Mouse (Mus musculus) neural tube, embryonic 11.5 days (tissue): ENCODE measurements around the gene Ldlrad3. TPM values are rescaled to one million over a fixed set of nuclear protein-coding genes. Genes with fewer than 3 reads are reported as not detected.

Experiments
- ATAC-seq: fragments of 200-750 bp; cut with Nextera tagmentation; 2 replicates; pipeline ENCODE4 v1.8.0; 2017; ENCODE audit warnings: moderate number of reproducible peaks, mild to moderate bottlenecking, moderate TSS enrichment, moderate library complexity; ENCODE audit not compliant: insufficient read depth, low FRiP score, low TSS enrichment
- DNase-seq: peaks from one replicate; pipeline ENCODE4 v3.0.0-alpha.2; 2015; ENCODE audit warnings: low spot score
- H3K27ac ChIP-seq: fragments of 300-500 bp; sonication (generic); 2 replicates; pipeline ENCODE4 v1.5.1; 2014; ENCODE audit warnings: low read depth, mild to moderate bottlenecking, low read length
- H3K27me3 ChIP-seq: fragments of 300-500 bp; sonication (generic); 2 replicates; pipeline ENCODE4 v1.6.1; 2014; ENCODE audit warnings: mild to moderate bottlenecking, low read length, mixed read lengths; ENCODE audit not compliant: control insufficient read depth, insufficient read depth
- H3K36me3 ChIP-seq: fragments of 300-500 bp; sonication (generic); 2 replicates; pipeline ENCODE4 v1.6.1; 2014; ENCODE audit warnings: mild to moderate bottlenecking, low read length, moderate library complexity, mixed read lengths; ENCODE audit not compliant: control insufficient read depth, insufficient read depth
- H3K4me1 ChIP-seq: fragments of 300-500 bp; sonication (generic); 2 replicates; pipeline ENCODE4 v1.6.1; 2014; ENCODE audit warnings: low read length, mixed read lengths; ENCODE audit not compliant: control insufficient read depth, insufficient read depth
- H3K4me2 ChIP-seq: fragments of 300-500 bp; sonication (generic); 2 replicates; pipeline ENCODE4 v1.6.1; 2014; ENCODE audit warnings: low read depth, mild to moderate bottlenecking, moderate library complexity
- H3K4me3 ChIP-seq: fragments of 300-500 bp; sonication (generic); 2 replicates; pipeline ENCODE4 v1.5.1; 2014; ENCODE audit warnings: low read depth, low read length
- H3K9ac ChIP-seq: fragments of 300-500 bp; sonication (generic); 2 replicates; pipeline ENCODE4 v1.6.1; 2014; ENCODE audit warnings: mild to moderate bottlenecking, low read length
- H3K9me3 ChIP-seq: fragments of 300-500 bp; sonication (generic); 2 replicates; pipeline ENCODE4 v1.6.1; 2016; ENCODE audit warnings: low read length; ENCODE audit not compliant: control insufficient read depth
- WGBS: fragments of 180-500 bp; shearing (Covaris S2); extraction: QIAGEN DNeasy Blood & Tissue Kit; methylation state at CpG from one replicate; pipeline ENCODE4 v1.1.7; 2014; 5-methylcytosine and 5-hydroxymethylcytosine counted together
- polyA plus RNA-seq: library from polyadenylated mRNA; unstranded; fragments of >200 nt; fragmentation: Nextera tagmentation; extraction: Ambion mirVana; gene quantifications from 2 replicates; pipeline ENCODE4 v1.2.1, GENCODE M21; 2014

Ldlrad3 gene
- polyA plus RNA-seq, 1 experiment from 2014 or later: 64.9 TPM

DNA sequence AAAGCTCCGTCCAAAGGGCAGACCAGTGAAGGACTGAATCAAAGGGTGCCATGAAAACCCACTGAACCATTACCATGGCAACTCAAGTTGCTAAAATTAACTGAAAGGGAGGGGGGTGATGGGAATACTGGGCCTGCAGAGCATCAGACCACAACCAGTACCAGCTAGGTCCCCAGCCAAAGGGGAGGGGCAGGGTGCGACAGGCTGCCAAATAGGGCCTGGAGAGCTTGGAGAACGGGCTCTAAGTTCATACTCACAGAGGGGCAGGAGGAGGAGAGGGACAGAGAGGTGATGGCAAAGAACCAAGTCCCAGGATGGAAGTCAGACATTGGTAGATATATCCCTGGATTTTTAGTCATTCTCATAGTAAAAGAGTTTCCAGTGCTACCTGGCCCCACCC, 222.8 kb downstream of the Ldlrad3 start:
- 83% methylated on average over 3 of the region's 3 CpGs for WGBS
- Histone ChIP-seq H3K27me3 (no peaks in the 10 kb centered on the region), H3K36me3 (no peaks in the 10 kb centered on the region), H3K9ac (no peak overlapping the region), H3K27ac (no peak overlapping the region), H3K4me2 (no peak overlapping the region), H3K9me3 (no peaks in the 10 kb centered on the region), H3K4me1 (peaks cover 17% of the 10 kb centered on the region), H3K4me3 (no peak overlapping the region)
- DNase-seq (no peak), ATAC-seq (no peak)

DNA sequence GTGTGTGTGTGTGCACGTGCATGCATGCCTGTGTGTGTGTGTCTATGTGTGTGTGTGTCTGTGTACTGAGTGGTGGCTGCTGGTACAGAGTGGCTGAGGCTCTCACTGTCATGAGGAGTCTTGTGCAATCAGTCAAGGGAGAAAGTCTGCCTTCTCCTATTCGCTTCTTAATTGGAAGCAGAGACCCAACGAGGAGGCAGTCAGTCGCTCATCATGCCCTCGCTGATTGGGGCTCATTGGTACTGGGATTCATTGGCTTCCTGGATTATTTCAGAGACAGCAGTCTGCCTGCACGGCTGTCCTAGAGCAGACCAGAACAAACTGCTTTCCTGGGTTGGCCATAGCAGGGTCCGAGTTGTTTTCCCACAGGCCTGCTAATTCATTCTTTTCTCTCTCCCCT, 223.8 kb downstream of the Ldlrad3 start:
- 71% methylated on average over 7 of the region's 7 CpGs for WGBS
- Histone ChIP-seq H3K4me2 (no peak overlapping the region), H3K27me3 (no peaks in the 10 kb centered on the region), H3K27ac (no peak overlapping the region), H3K4me3 (no peak overlapping the region), H3K9me3 (no peaks in the 10 kb centered on the region), H3K4me1 (peaks cover 11% of the 10 kb centered on the region), H3K36me3 (no peaks in the 10 kb centered on the region), H3K9ac (no peak overlapping the region)
- ATAC-seq (no peak), DNase-seq (no peak)

DNA sequence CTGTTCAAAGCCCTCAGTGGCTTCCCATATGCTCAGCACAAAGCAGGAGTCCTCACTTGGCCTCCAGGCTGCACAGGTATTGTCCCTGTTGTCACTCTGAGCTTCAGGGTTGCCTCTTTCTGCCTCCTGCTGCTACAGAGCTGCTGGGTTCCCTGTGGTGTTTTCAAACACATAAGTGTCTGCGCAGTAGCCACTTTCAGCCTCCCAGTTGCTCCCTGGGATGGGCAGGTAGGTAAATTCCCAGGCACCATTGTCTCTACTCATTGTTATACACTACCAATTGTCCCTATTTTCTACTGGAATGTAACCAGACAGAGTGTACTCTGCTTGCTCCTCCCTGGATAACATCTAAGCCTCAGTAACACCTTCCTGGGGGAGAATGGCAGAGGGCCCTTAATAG, 224.8 kb downstream of the Ldlrad3 start:
- WGBS: 61% methylated on average over 1 of the region's 1 CpGs
- ATAC-seq (no peak), DNase-seq (no peak)
- Histone ChIP-seq H3K4me1 (peaks cover 12% of the 10 kb centered on the region), H3K9me3 (no peaks in the 10 kb centered on the region), H3K4me2 (no peak overlapping the region), H3K9ac (no peak overlapping the region), H3K36me3 (no peaks in the 10 kb centered on the region), H3K4me3 (no peak overlapping the region), H3K27me3 (no peaks in the 10 kb centered on the region), H3K27ac (no peak overlapping the region)

DNA sequence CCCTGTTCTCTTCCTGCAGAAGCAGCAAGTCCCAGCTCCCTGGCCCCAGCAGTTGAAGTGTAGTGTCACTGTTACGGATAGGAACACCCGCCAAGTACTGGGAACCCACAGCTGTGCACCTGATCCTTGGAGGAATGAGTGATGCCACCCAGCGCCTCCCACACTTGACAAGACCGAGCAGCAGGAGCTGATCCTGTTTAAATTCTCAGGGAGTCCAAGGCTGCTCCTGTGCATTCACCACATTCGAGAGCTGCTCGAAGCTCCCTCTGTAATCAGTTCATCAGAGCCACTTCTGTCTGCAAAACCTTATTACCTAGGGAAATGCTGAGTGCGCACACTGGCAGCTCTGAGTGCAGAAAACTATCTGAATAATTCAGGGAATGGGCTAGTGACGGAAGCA, 225.5 kb downstream of the Ldlrad3 start:
- H3K4me3 ChIP-seq: no peak overlapping the region
- 67% methylated on average over 8 of the region's 8 CpGs for WGBS
- H3K27ac ChIP-seq: no peak overlapping the region; the same call in 1 of the 2 replicates
- no peak overlapping the region for H3K4me2 ChIP-seq
- peaks cover 14% of the 10 kb centered on the region for H3K4me1 ChIP-seq
- H3K9ac ChIP-seq: no peak overlapping the region
- no peaks in the 10 kb centered on the region for H3K27me3 ChIP-seq
- no peaks in the 10 kb centered on the region for H3K36me3 ChIP-seq
- no peak for ATAC-seq
- H3K9me3 ChIP-seq: no peaks in the 10 kb centered on the region
- no peak for DNase-seq

DNA sequence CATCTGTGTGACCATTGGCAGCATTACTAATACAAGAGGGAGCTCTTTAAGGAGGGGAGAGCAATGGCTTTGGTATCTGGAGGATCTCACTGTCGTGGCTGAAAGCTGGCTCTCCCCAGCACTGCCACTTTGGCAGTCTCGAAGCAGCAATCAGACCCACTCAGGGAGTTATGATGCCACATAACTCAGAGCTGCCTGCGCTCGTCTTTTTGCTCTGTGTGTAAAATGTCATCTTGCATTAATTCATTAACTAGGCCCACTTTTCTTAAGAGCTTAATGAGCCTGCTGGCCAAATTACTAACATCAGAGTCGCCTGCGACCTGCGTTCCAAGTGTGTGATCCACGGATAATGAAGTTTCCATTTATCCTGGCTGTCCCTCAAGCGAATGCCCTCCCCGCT, 230.1 kb downstream of the Ldlrad3 start:
- Histone ChIP-seq H3K9me3 (no peaks in the 10 kb centered on the region), H3K36me3 (peaks cover 4% of the 10 kb centered on the region; the same call in 1 of the 2 replicates), H3K27me3 (no peaks in the 10 kb centered on the region), H3K4me2 (no peak overlapping the region), H3K27ac (no peak overlapping the region), H3K4me1 (peaks cover 16% of the 10 kb centered on the region), H3K4me3 (no peak overlapping the region), H3K9ac (no peak overlapping the region)
- 73% methylated on average over 10 of the region's 10 CpGs for WGBS
- no peak for ATAC-seq
- no peak for DNase-seq

DNA sequence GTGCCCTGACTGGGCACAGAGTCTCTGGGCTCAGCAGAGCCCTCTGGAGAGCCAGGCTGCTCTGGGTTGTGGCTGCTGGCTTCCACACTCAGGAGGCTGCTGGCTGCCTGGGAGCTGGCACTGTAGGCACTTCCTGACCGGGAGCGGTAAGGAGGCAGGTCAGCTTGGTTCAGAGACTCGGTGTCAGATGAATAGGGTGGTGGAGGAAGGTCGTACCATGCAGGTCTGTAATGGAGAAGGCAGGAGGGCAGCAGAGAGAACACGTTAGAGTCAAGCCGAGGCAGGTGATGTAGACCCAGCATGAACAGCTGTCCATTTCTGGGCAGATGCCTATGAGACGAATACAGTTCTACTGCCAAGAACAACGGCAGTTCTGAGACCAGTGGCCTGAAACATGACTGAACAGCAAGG, 233.2 kb downstream of the Ldlrad3 start:
- H3K27ac ChIP-seq: no peak overlapping the region
- H3K9ac ChIP-seq: no peak overlapping the region
- 89% methylated on average over 8 of the region's 8 CpGs for WGBS
- DNase-seq (no peak), ATAC-seq (no peak)
- H3K4me3 ChIP-seq: no peak overlapping the region
- no peaks in the 10 kb centered on the region for H3K27me3 ChIP-seq
- peaks cover 14% of the 10 kb centered on the region for H3K4me1 ChIP-seq
- H3K9me3 ChIP-seq: no peaks in the 10 kb centered on the region
- no peak overlapping the region for H3K4me2 ChIP-seq
- peaks cover 4% of the 10 kb centered on the region; the same call in 1 of the 2 replicates for H3K36me3 ChIP-seq

DNA sequence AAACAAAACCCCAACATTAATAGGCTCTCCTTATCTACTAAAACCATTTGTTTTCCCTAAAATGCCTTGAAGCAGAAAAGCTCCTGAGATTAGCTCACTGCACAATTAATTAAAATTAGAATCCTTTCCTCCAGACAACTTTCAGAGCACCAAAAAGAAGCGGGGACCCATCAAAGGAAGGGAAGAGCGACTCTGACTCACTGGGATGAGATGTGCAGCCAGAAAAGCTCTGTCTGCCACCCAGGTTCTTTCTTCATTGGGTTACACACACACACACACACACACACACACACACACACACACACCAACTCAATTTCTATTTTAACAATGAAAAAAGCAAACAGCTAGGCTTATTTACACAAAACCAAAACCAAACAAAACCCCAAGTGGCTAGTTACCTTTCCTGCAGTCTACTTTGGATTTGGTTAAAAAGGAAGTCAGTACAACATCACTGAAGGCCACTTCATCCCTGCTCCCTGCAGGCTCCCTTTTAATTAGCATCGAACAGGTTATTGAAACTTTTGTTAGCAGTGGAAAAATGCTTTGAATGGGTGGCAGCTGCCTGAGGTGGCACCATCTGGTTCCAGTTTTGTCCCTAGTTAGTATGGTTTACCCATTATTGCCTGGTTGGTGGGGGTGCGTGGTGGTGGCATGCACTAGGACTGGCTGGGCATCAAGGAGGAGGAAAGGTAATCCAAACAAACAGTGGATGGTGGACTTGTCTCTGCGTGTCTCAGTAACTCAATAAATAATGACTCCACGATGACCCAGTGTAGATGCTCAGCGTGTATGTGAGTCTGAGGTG, 235.3 kb downstream of the Ldlrad3 start:
- 80% methylated on average over 7 of the region's 7 CpGs for WGBS
- no peaks in the 10 kb centered on the region for H3K27me3 ChIP-seq
- H3K4me2 ChIP-seq: no peak overlapping the region
- no peak overlapping the region for H3K4me3 ChIP-seq
- H3K9me3 ChIP-seq: no peaks in the 10 kb centered on the region
- H3K4me1 ChIP-seq: 0 out of 2 replicates have a peak, but pooled peaks cover 5% of the 10 kb centered on the region
- DNase-seq (no peak), ATAC-seq (no peak)
- no peak overlapping the region for H3K9ac ChIP-seq
- no peak overlapping the region for H3K27ac ChIP-seq
- peaks cover 4% of the 10 kb centered on the region; the same call in 1 of the 2 replicates for H3K36me3 ChIP-seq

DNA sequence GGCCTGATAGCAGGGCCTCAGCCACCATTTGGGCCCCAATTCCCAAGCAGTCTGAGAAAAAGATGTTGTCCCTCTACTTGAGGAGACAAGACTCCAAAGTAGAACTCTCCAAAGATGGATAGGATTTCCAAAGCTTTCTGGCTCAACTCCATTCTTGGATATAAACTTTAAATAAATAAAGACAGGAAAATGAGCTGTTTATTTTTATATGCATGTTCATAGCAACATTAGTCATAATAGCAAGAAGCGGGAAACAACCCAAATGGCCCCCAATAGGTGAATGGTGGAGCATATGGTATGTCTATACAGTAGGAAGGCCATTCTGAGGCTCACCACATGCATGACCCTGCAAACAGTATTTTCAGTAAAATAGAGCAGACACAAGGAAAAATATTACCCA, 251.2 kb downstream of the Ldlrad3 start:
- no peak overlapping the region for H3K27ac ChIP-seq
- H3K9me3 ChIP-seq: no peaks in the 10 kb centered on the region
- no peaks in the 10 kb centered on the region for H3K36me3 ChIP-seq
- H3K9ac ChIP-seq: no peak overlapping the region
- H3K4me1 ChIP-seq: no peaks in the 10 kb centered on the region
- DNase-seq (no peak), ATAC-seq (no peak)
- WGBS: 94% methylated on average over 1 of the region's 1 CpGs
- no peak overlapping the region for H3K4me3 ChIP-seq
- no peak overlapping the region for H3K4me2 ChIP-seq
- no peaks in the 10 kb centered on the region for H3K27me3 ChIP-seq

DNA sequence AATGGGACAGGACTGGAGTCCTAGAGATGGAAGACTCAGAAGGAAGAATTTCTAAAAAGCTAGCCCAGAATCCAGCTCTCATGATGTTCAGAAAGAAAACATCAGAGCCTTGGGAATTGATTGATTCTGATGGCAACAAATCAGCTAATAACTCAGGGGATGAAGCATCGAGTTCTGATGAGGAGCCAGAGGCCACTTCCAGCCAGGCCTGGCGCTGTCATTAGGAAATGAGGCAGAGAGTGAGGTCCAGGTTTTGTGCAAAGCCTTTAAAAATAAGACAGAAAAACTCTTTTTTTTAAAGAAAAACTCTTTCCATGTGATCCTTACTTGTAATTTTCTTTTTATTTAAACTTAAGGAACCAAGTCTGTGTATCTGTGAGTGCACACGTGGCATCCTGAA, 252.9 kb downstream of the Ldlrad3 start:
- Histone ChIP-seq H3K4me2 (no peak overlapping the region), H3K27me3 (no peaks in the 10 kb centered on the region), H3K9me3 (no peaks in the 10 kb centered on the region), H3K4me1 (no peaks in the 10 kb centered on the region), H3K4me3 (no peak overlapping the region), H3K36me3 (no peaks in the 10 kb centered on the region), H3K27ac (no peak overlapping the region), H3K9ac (no peak overlapping the region)
- ATAC-seq (no peak), DNase-seq (no peak)
- WGBS: 85% methylated on average over 3 of the region's 3 CpGs
